Mouse (Mus musculus): ENCODE measurements around the gene Vmn1r230.

The Vmn1r230 gene

DNA sequence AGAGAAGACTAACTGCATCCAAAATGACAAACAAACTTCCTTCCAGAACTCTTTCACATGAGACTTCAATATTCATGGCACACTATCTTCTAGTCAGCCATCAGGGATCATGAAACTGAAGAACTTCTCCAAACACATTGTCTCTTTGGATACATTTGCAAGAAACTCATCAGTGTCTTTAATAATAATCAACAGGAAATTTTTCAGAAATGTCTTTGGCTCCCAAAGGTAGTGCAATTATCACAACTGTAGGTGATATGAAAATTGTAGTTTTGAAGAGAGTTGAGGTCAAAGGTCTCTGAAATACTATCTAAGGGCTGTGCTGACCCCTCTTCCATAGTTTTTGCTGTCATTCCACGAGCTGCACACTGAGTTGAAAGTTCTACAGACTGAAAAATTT, at the start of gene Vmn1r230:
TSS of gene Vmn1r230 (plus strand) at position 301 of the 400 bp plus-strand sequence.
- no peak for DNase-seq (ENCODE audit: low spot score in 2 of 2)

DNA sequence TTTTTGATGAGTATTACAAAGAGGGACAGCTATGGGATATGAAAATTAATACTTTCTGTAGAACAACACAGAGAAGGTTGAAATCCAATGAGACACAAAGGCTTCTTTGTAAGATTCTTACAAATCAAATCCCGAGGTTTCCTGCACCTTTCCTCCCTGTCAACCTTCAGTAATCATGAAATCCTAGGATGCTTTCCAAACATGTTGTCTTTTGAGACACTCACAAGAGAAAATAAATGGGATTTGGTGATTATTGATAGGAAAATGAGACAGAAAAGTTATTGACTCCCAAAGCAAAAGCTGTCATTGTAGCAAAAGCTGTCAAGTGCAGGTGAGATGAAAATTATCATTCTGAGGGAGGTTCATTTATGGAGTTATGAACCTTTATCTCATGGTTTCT, 29.0 kb upstream of the Vmn1r230 start, which contains the start of gene Vmn1r229:
TSS of gene Vmn1r229 (plus strand) at position 301 of the 400 bp plus-strand sequence.
- DNase-seq (ENCODE audit: low spot score in 2 of 2) = no peak

Measured in spleen, postnatal 14 days (tissue).